Mouse (Mus musculus): ENCODE measurements at regions not wholly inside any gene's neighbourhood (a gene's known extent, or its start where the extent isn't known, plus 50 kb on each side); places are given as distances from the start of the nearest gene placed in this dataset.

GRCm38 (mm10) chr3:15128370-15128769 lies 203.7 kb downstream of the Gm9733 start:
- H3K4me1 ChIP-seq (ENCODE audit: control insufficient read depth, insufficient read depth, low read length): no peaks in the 10 kb centered on the region
- DNase-seq (ENCODE audit: low spot score): no peak
- H3K9ac ChIP-seq (replicated peaks; ENCODE audit: low read length): no peak overlapping the region
- no peak overlapping the region for H3K27ac ChIP-seq (replicated peaks; ENCODE audit: low read depth, low read length)
- ATAC-seq (replicated peaks; ENCODE audit: insufficient number of reproducible peaks, low FRiP score, low TSS enrichment, low read depth): no peak
- no peak overlapping the region for H3K4me2 ChIP-seq (ENCODE audit: low read depth, low read length)
- H3K27me3 ChIP-seq (ENCODE audit: control insufficient read depth, insufficient read depth, low read length): no peaks in the 10 kb centered on the region
- H3K4me3 ChIP-seq (ENCODE audit: low read depth, low read length): no peak overlapping the region
- no peaks in the 10 kb centered on the region for H3K9me3 ChIP-seq (replicated peaks; ENCODE audit: control insufficient read depth, low read length)
- no peaks in the 10 kb centered on the region for H3K36me3 ChIP-seq (replicated peaks; ENCODE audit: control insufficient read depth, insufficient read depth, low read depth, low read length)

GRCm38 (mm10) chr3:15128960-15129359 lies 203.1 kb downstream of the Gm9733 start:
- ATAC-seq (replicated peaks; ENCODE audit: insufficient number of reproducible peaks, low FRiP score, low TSS enrichment, low read depth): no peak

DNA sequence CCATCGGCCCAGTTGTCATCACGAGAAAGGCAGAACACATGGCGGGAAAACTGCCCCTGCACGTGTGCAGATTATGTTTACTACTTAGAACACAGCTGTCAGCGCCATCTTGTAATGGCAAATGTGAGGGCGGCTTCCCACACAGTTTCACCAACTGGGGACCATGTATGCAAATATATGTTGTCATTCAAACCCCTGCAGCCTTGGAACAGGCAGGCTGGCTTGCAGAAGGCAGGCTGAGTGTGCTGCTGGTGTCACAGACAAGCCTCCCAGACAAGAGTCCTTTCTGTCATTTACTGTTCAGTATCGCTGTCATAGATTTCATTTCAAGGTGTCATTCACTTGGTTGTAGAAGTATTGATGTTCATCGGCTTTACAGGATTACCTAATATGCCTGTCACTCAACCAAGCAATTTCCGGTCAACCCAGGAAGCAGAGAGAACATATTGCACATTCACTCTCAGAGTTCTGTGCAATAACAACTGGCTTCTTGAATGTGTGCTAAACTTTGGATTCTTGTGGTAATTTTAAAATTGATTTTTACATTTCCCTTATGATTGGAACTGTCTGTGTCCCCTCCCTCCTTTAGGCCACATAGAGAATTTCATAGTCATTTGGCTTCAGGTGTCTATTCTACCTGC lies 202.3 kb downstream of the Gm9733 start:
- H3K4me1 ChIP-seq (ENCODE audit: control insufficient read depth, insufficient read depth, low read length): no peaks in the 10 kb centered on the region
- no peak overlapping the region for H3K4me3 ChIP-seq (ENCODE audit: low read depth, low read length)
- no peak overlapping the region for H3K9ac ChIP-seq (replicated peaks; ENCODE audit: low read length)
- DNase-seq (ENCODE audit: low spot score) (no peak), ATAC-seq (replicated peaks; ENCODE audit: insufficient number of reproducible peaks, low FRiP score, low TSS enrichment, low read depth) (no peak)
- no peak overlapping the region for H3K27ac ChIP-seq (replicated peaks; ENCODE audit: low read depth, low read length)
- H3K36me3 ChIP-seq (replicated peaks; ENCODE audit: control insufficient read depth, insufficient read depth, low read depth, low read length): no peaks in the 10 kb centered on the region
- no peaks in the 10 kb centered on the region for H3K27me3 ChIP-seq (ENCODE audit: control insufficient read depth, insufficient read depth, low read length)
- WGBS: 87% methylated on average over 9 of the region's 9 CpGs
- H3K9me3 ChIP-seq (replicated peaks; ENCODE audit: control insufficient read depth, low read length): no peaks in the 10 kb centered on the region
- no peak overlapping the region for H3K4me2 ChIP-seq (ENCODE audit: low read depth, low read length)

More at GRCm38 (mm10) chr3:15128960-15129359, 203.1 kb downstream of the Gm9733 start:
- no peak overlapping the region for H3K4me3 ChIP-seq (ENCODE audit: low read depth, low read length)
- WGBS: 68% methylated on average over 3 of the region's 3 CpGs
- H3K4me1 ChIP-seq (ENCODE audit: control insufficient read depth, insufficient read depth, low read length): no peaks in the 10 kb centered on the region
- H3K4me2 ChIP-seq (ENCODE audit: low read depth, low read length): no peak overlapping the region
- no peaks in the 10 kb centered on the region for H3K36me3 ChIP-seq (replicated peaks; ENCODE audit: control insufficient read depth, insufficient read depth, low read depth, low read length)
- H3K27ac ChIP-seq (replicated peaks; ENCODE audit: low read depth, low read length): no peak overlapping the region
- H3K9ac ChIP-seq (replicated peaks; ENCODE audit: low read length): no peak overlapping the region
- H3K9me3 ChIP-seq (replicated peaks; ENCODE audit: control insufficient read depth, low read length): no peaks in the 10 kb centered on the region
- peak; percentile 14 for DNase-seq (ENCODE audit: low spot score)
- H3K27me3 ChIP-seq (ENCODE audit: control insufficient read depth, insufficient read depth, low read length): no peaks in the 10 kb centered on the region

DNA sequence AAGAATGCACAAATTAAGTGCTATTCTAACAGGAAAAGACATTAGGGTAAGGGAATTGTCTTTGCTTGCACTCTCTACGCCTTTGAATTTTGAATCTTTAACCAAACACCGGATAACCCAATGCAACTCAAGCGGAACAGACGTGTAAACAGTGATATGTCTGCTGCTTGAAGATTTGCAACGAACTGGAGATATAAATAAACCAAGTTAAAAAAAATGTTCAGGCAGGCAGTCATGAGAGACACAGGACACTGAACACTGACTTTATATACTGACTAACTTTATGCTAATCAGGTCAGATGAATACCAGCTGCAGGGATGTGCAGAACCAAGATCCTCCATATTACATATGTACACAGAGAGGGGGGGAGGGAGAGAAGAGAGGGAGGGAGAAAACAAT lies 200.0 kb downstream of the Gm9733 start:
- no peak overlapping the region for H3K4me2 ChIP-seq (ENCODE audit: low read depth, low read length)
- ATAC-seq (replicated peaks; ENCODE audit: insufficient number of reproducible peaks, low FRiP score, low TSS enrichment, low read depth): no peak

GRCm38 (mm10) chr3:15139550-15139949 lies 192.6 kb downstream of the Gm9733 start:
- Histone ChIP-seq H3K4me2 (ENCODE audit: low read depth, low read length) (no peak overlapping the region), H3K27me3 (ENCODE audit: control insufficient read depth, insufficient read depth, low read length) (no peaks in the 10 kb centered on the region), H3K36me3 (replicated peaks; ENCODE audit: control insufficient read depth, insufficient read depth, low read depth, low read length) (no peaks in the 10 kb centered on the region), H3K9me3 (replicated peaks; ENCODE audit: control insufficient read depth, low read length) (no peaks in the 10 kb centered on the region), H3K4me1 (ENCODE audit: control insufficient read depth, insufficient read depth, low read length) (no peaks in the 10 kb centered on the region), H3K27ac (replicated peaks; ENCODE audit: low read depth, low read length) (no peak overlapping the region), H3K9ac (replicated peaks; ENCODE audit: low read length) (no peak overlapping the region), H3K4me3 (ENCODE audit: low read depth, low read length) (no peak overlapping the region)
- no peak for ATAC-seq (replicated peaks; ENCODE audit: insufficient number of reproducible peaks, low FRiP score, low TSS enrichment, low read depth)
- WGBS: 97% methylated on average over 1 of the region's 1 CpGs
- DNase-seq (ENCODE audit: low spot score): no peak

More for the DNA sequence above, 200.0 kb downstream of the Gm9733 start:
- no peak for DNase-seq (ENCODE audit: low spot score)
- Histone ChIP-seq H3K4me1 (ENCODE audit: control insufficient read depth, insufficient read depth, low read length) (no peaks in the 10 kb centered on the region), H3K27ac (replicated peaks; ENCODE audit: low read depth, low read length) (no peak overlapping the region), H3K36me3 (replicated peaks; ENCODE audit: control insufficient read depth, insufficient read depth, low read depth, low read length) (no peaks in the 10 kb centered on the region), H3K27me3 (ENCODE audit: control insufficient read depth, insufficient read depth, low read length) (no peaks in the 10 kb centered on the region), H3K9ac (replicated peaks; ENCODE audit: low read length) (no peak overlapping the region), H3K4me3 (ENCODE audit: low read depth, low read length) (no peak overlapping the region), H3K9me3 (replicated peaks; ENCODE audit: control insufficient read depth, low read length) (no peaks in the 10 kb centered on the region)
- 57% methylated on average over 5 of the region's 5 CpGs for WGBS

GRCm38 (mm10) chr3:15153710-15154109 lies 178.4 kb downstream of the Gm9733 start:
- DNase-seq (ENCODE audit: low spot score) (no peak), ATAC-seq (replicated peaks; ENCODE audit: insufficient number of reproducible peaks, low FRiP score, low TSS enrichment, low read depth) (no peak)
- no peak overlapping the region for H3K9ac ChIP-seq (replicated peaks; ENCODE audit: low read length)
- H3K36me3 ChIP-seq (replicated peaks; ENCODE audit: control insufficient read depth, insufficient read depth, low read depth, low read length): no peaks in the 10 kb centered on the region
- H3K4me1 ChIP-seq (ENCODE audit: control insufficient read depth, insufficient read depth, low read length): no peaks in the 10 kb centered on the region
- H3K4me2 ChIP-seq (ENCODE audit: low read depth, low read length): no peak overlapping the region
- no peaks in the 10 kb centered on the region for H3K9me3 ChIP-seq (replicated peaks; ENCODE audit: control insufficient read depth, low read length)
- WGBS: 75% methylated on average over 1 of the region's 1 CpGs
- no peak overlapping the region for H3K27ac ChIP-seq (replicated peaks; ENCODE audit: low read depth, low read length)
- no peaks in the 10 kb centered on the region for H3K27me3 ChIP-seq (ENCODE audit: control insufficient read depth, insufficient read depth, low read length)
- H3K4me3 ChIP-seq (ENCODE audit: low read depth, low read length): no peak overlapping the region

GRCm38 (mm10) chr3:15154153-15154552 lies 177.9 kb downstream of the Gm9733 start:
- DNase-seq (ENCODE audit: low spot score) (no peak), ATAC-seq (replicated peaks; ENCODE audit: insufficient number of reproducible peaks, low FRiP score, low TSS enrichment, low read depth) (no peak)
- Histone ChIP-seq H3K9me3 (replicated peaks; ENCODE audit: control insufficient read depth, low read length) (no peaks in the 10 kb centered on the region), H3K27ac (replicated peaks; ENCODE audit: low read depth, low read length) (no peak overlapping the region), H3K36me3 (replicated peaks; ENCODE audit: control insufficient read depth, insufficient read depth, low read depth, low read length) (no peaks in the 10 kb centered on the region), H3K4me1 (ENCODE audit: control insufficient read depth, insufficient read depth, low read length) (no peaks in the 10 kb centered on the region), H3K4me2 (ENCODE audit: low read depth, low read length) (no peak overlapping the region), H3K27me3 (ENCODE audit: control insufficient read depth, insufficient read depth, low read length) (no peaks in the 10 kb centered on the region), H3K9ac (replicated peaks; ENCODE audit: low read length) (no peak overlapping the region), H3K4me3 (ENCODE audit: low read depth, low read length) (no peak overlapping the region)
- 92% methylated on average over 3 of the region's 3 CpGs for WGBS

- ATAC-seq (replicated peaks; ENCODE audit: insufficient number of reproducible peaks, low FRiP score, low TSS enrichment, low read depth) (no peak), DNase-seq (ENCODE audit: low spot score) (no peak)
- 76% methylated on average over 4 of the region's 4 CpGs for WGBS
- Histone ChIP-seq H3K9me3 (replicated peaks; ENCODE audit: control insufficient read depth, low read length) (no peaks in the 10 kb centered on the region), H3K4me3 (ENCODE audit: low read depth, low read length) (no peak overlapping the region), H3K27me3 (ENCODE audit: control insufficient read depth, insufficient read depth, low read length) (no peaks in the 10 kb centered on the region), H3K4me1 (ENCODE audit: control insufficient read depth, insufficient read depth, low read length) (no peaks in the 10 kb centered on the region), H3K27ac (replicated peaks; ENCODE audit: low read depth, low read length) (no peak overlapping the region), H3K9ac (replicated peaks; ENCODE audit: low read length) (no peak overlapping the region), H3K4me2 (ENCODE audit: low read depth, low read length) (no peak overlapping the region), H3K36me3 (replicated peaks; ENCODE audit: control insufficient read depth, insufficient read depth, low read depth, low read length) (no peaks in the 10 kb centered on the region)
Observed at GRCm38 (mm10) chr3:15156681-15157080, 175.4 kb downstream of the Gm9733 start.
